Mouse (Mus musculus): Measurements from ENCODE around the gene 4930442H23Rik. TPM values are rescaled to one million over a fixed set of nuclear protein-coding genes. Genes with fewer than 3 reads are reported as not detected.
"Not testable (repeated sequence)": the region's sequence is repeated elsewhere in the genome, so short reads cannot be mapped to it uniquely, and the experiment has no call there.

Gene 4930442H23Rik
- total and polyA plus RNA-seq, 2 experiments from 2014 or later = not detected

DNA sequence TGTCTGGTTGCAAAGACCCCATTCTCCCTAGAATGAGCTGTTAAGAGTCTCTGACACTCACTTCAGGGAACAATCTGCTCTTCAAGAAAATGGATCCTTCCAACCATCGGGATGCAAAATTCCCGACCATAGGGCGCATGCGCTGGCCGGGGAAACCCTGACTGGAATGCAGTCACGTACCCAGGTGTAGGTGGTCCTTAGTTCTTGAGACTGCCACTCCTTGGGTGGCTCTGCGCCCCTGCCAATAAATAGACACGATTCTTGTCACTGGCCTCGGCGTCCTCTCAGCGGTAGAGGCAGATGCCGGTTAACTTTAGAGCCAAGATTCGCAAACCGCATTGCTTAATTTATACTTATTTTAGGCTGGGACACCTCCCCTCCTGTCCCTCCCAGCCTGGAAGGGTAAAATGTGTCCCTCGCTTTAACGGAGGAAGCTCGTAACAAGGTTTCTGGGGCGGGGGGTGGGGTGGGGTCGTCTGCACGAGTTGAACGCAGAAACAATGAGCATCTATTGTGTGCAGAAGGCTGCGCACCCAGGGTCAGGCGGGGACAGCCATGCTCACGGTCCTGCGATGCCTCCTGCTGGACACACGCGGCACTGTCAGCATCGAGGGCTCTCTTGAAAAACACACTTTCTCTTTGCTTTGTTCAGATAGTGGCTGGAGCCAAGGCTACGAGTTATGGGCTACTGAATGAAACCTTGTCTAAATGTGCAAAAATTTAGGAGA, 8.9 kb downstream of the 4930442H23Rik start:
- Histone ChIP-seq H3K27me3 (ENCODE audit: insufficient read depth, low read length) (no peaks in the 10 kb centered on the region), H3K27ac (ENCODE audit: low read depth, low read length) (peak overlapping the region; percentile 91), H3K36me3 (ENCODE audit: insufficient read depth, low read length) (peaks cover 18% of the 10 kb centered on the region), H3K4me3 (ENCODE audit: low read depth, low read length) (peak overlapping the region; percentile 35), H3K4me2 (ENCODE audit: low read depth, low read length, poor library complexity, severe bottlenecking) (peak overlapping the region; percentile 60), H3K9ac (replicated peaks; ENCODE audit: low read length, poor library complexity, severe bottlenecking) (peak overlapping the region; percentile 59), H3K9me3 (ENCODE audit: low read length) (no peaks in the 10 kb centered on the region), H3K4me1 (ENCODE audit: insufficient read depth, low read length) (no peaks in the 10 kb centered on the region)
- ATAC-seq (ENCODE audit: low FRiP score) (peak; percentile 69), DNase-seq (ENCODE audit: low spot score) (peak; percentile 90)
- TF ChIP-seq CTCF (IDR thresholded peaks at IDR 0.05) = peak; percentile 89
- WGBS = 1% methylated on average over 29 of the region's 29 CpGs

- Histone ChIP-seq H3K9me3 (ENCODE audit: low read length) (no peaks in the 10 kb centered on the region), H3K4me3 (ENCODE audit: low read depth, low read length) (peak overlapping the region; percentile 11; the same call in 1 of the 2 replicates), H3K36me3 (ENCODE audit: insufficient read depth, low read length) (peaks cover 1% of the 10 kb centered on the region; the same call in 1 of the 2 replicates), H3K27ac (ENCODE audit: low read depth, low read length) (peak overlapping the region; percentile 91), H3K4me1 (ENCODE audit: insufficient read depth, low read length) (no peaks in the 10 kb centered on the region), H3K27me3 (ENCODE audit: insufficient read depth, low read length) (no peaks in the 10 kb centered on the region), H3K4me2 (ENCODE audit: low read depth, low read length, poor library complexity, severe bottlenecking) (peak overlapping the region; percentile 35), H3K9ac (replicated peaks; ENCODE audit: low read length, poor library complexity, severe bottlenecking) (peak overlapping the region; percentile 46; the same call in 1 of the 2 replicates)
- WGBS = 2% methylated on average over 21 of the region's 21 CpGs
- ATAC-seq (ENCODE audit: low FRiP score) (0 out of 2 replicates have a peak, but pooled peaks have one; percentile 22), DNase-seq (ENCODE audit: low spot score) (peak; percentile 90)
- peak; percentile 96 for TF ChIP-seq CTCF (IDR thresholded peaks at IDR 0.05)
Observed at GRCm38 (mm10) chr10:81173132-81173531, 10.5 kb downstream of the 4930442H23Rik start.

DNA sequence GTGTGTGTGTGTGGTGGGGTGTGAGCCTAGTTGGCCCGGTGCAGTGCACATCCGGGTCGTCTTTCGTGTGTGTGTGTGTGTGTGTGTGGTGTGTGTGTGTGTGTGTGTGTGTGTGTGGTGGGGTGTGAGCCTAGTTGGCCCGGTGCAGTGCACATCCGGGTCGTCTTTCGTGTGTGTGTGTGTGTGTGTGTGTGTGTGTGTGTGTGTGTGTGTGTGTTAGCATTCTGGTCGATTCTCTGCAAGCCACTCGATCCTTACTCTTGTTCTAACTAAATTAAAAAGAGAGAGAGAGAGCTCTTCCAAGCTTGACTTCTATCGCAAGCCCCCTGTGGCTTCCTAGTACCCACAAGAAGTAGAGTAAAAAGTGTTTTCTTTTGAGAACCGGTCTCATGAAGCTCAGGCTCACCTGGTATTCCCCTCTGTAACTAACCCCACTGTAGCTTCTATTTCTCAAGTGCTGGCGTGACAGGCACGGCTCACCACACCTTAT, 14.2 kb downstream of the 4930442H23Rik start:
- not testable (repeated sequence) for H3K9me3 ChIP-seq (ENCODE audit: low read length); H3K27ac ChIP-seq (ENCODE audit: low read depth, low read length); DNase-seq (ENCODE audit: low spot score); H3K27me3 ChIP-seq (ENCODE audit: insufficient read depth, low read length); H3K9ac ChIP-seq (replicated peaks; ENCODE audit: low read length, poor library complexity, severe bottlenecking); H3K4me3 ChIP-seq (ENCODE audit: low read depth, low read length); H3K4me1 ChIP-seq (ENCODE audit: insufficient read depth, low read length); H3K36me3 ChIP-seq (ENCODE audit: insufficient read depth, low read length)
- 0 out of 2 replicates have a peak, but pooled peaks have one; percentile 16 for ATAC-seq (ENCODE audit: low FRiP score)
- H3K4me2 ChIP-seq (ENCODE audit: low read depth, low read length, poor library complexity, severe bottlenecking) = peak overlapping the region; percentile 22; the same call in 1 of the 2 replicates
- WGBS = 50% methylated on average over 6 of the region's 14 CpGs

DNA sequence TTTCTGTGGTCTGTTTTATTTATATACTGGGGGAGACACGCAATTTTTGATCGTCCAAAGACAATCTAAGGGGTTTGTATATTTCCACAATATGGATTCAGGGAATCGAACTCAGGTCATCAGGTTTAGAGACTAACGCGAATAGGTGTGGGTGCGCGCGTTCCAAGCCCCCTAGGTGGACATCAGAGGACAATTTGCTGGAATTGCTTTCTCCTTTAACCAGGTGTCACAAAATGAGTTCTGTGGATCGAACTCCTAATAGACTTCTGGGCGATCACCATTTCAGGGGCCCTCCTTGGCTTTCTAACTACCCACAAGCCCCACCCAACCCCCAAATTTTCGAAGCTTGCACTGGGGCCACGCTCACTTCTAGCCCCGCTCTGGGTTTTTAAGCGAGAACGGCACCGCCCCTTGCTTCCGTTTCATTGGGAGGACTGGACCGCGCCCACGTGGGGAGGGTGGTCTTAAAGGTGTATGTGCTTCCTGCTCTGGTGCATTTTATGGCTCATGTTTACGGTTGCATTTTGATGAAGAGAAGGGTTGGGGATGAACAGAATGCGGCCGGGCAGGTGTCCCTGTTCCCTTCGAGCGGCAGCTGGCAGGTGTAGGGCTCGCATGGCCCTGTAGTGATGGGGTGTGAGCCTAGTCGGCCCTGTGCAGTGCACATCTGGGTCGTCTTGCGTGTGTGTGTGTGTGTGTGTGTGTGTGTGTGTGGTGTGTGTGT, 15.0 kb downstream of the 4930442H23Rik start:
- Histone ChIP-seq H3K27me3 (ENCODE audit: insufficient read depth, low read length) (no peaks in the 10 kb centered on the region), H3K9me3 (ENCODE audit: low read length) (no peaks in the 10 kb centered on the region), H3K36me3 (ENCODE audit: insufficient read depth, low read length) (peaks cover 5% of the 10 kb centered on the region), H3K4me1 (ENCODE audit: insufficient read depth, low read length) (peaks cover 7% of the 10 kb centered on the region; the same call in 1 of the 2 replicates), H3K4me3 (ENCODE audit: low read depth, low read length) (peak overlapping the region; percentile 80), H3K9ac (replicated peaks; ENCODE audit: low read length, poor library complexity, severe bottlenecking) (peak overlapping the region; percentile 62), H3K27ac (ENCODE audit: low read depth, low read length) (peak overlapping the region; percentile 68), H3K4me2 (ENCODE audit: low read depth, low read length, poor library complexity, severe bottlenecking) (peak overlapping the region; percentile 79)
- DNase-seq (ENCODE audit: low spot score) (peak; percentile 85), ATAC-seq (ENCODE audit: low FRiP score) (no peak; the same call in 1 of the 2 replicates)
- WGBS = 4% methylated on average over 29 of the region's 29 CpGs
- TF ChIP-seq CTCF (IDR thresholded peaks at IDR 0.05) = no peak

DNA sequence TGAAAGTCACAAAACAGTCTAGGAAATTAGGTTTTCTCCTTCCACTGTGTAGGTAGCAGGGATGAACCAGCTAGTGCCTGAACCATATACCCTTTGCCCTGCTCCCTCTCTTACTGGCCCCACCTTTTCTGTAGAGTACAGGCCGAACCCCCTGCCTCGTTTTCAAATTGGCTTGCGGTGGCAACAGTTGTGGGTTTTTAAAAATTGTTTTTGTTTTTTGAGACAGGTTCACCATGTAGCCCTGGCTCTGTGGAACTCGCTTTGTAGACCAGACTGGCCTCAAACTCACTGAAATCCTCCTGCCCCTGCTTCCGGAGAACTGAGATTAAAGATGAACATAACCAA, 15.6 kb downstream of the 4930442H23Rik start:
- WGBS = 8% methylated on average over 5 of the region's 5 CpGs
- peak overlapping the region; percentile 80 for H3K4me3 ChIP-seq (ENCODE audit: low read depth, low read length)
- H3K9me3 ChIP-seq (ENCODE audit: low read length) = no peaks in the 10 kb centered on the region
- peaks cover 7% of the 10 kb centered on the region; the same call in 1 of the 2 replicates for H3K4me1 ChIP-seq (ENCODE audit: insufficient read depth, low read length)
- 0 out of 2 replicates have a peak overlapping the region, but pooled peaks have one; percentile 62 for H3K9ac ChIP-seq (replicated peaks; ENCODE audit: low read length, poor library complexity, severe bottlenecking)
- no peaks in the 10 kb centered on the region for H3K27me3 ChIP-seq (ENCODE audit: insufficient read depth, low read length)
- peak overlapping the region; percentile 68 for H3K27ac ChIP-seq (ENCODE audit: low read depth, low read length)
- DNase-seq (ENCODE audit: low spot score) (no peak), ATAC-seq (ENCODE audit: low FRiP score) (peak; percentile 57)
- no peak for TF ChIP-seq CTCF (IDR thresholded peaks at IDR 0.05)
- peak overlapping the region; percentile 79 for H3K4me2 ChIP-seq (ENCODE audit: low read depth, low read length, poor library complexity, severe bottlenecking)
- H3K36me3 ChIP-seq (ENCODE audit: insufficient read depth, low read length) = peaks cover 9% of the 10 kb centered on the region

Measured in midbrain, postnatal 0 days (tissue).